Mouse (Mus musculus) liver, embryonic 14.5 days (tissue): Measurements from ENCODE around the gene Pde5a. TPM values are rescaled to one million over a fixed set of nuclear protein-coding genes. Genes with fewer than 3 reads are reported as not detected.

Source experiments
- ATAC-seq: fragments of 200-750 bp; cut with Nextera tagmentation; 2 replicates; pipeline ENCODE4 v1.8.0; 2017; ENCODE audit warnings: moderate number of reproducible peaks, mild to moderate bottlenecking, moderate library complexity; ENCODE audit not compliant: insufficient read depth
- DNase-seq, 3 experiments: peaks; one replicate each; pipeline ENCODE4 v3.0.0-alpha.2; 2012 to 2013; ENCODE audit warnings: low read depth in 3 of 3, low spot score in 3 of 3
- H3K27ac ChIP-seq: fragments of 300-500 bp; sonication (generic); 2 replicates; pipeline ENCODE4 v1.5.1; 2014; ENCODE audit warnings: moderate library complexity, mild to moderate bottlenecking, control low read depth, inconsistent platforms
- H3K27me3 ChIP-seq: fragments of 300-500 bp; sonication (generic); 2 replicates; pipeline ENCODE4 v1.6.1; 2014; ENCODE audit warnings: mild to moderate bottlenecking, low read length, moderate library complexity; ENCODE audit not compliant: control insufficient read depth, insufficient read depth
- H3K36me3 ChIP-seq: fragments of 300-500 bp; sonication (generic); replicated peaks from 2 replicates; pipeline ENCODE4 v1.6.1; 2014; ENCODE audit warnings: low read depth; ENCODE audit not compliant: control insufficient read depth, insufficient read depth
- H3K4me1 ChIP-seq, 2 experiments: fragments of 200-500 bp in 1 of 2; fragments of 300-500 bp in 1 of 2; sonication (generic) in 1 of 2; replicated peaks; 2 replicates each; pipeline ENCODE4 v1.6.1; 2012 to 2014; ENCODE audit warnings: antibody characterized with exemption in 1 of 2, inconsistent platforms in 1 of 2, low read length in 1 of 2; ENCODE audit not compliant: control insufficient read depth in 2 of 2, insufficient read depth in 2 of 2
- H3K4me2 ChIP-seq: fragments of 300-500 bp; sonication (generic); 2 replicates; pipeline ENCODE4 v1.6.1; 2014; ENCODE audit warnings: low read depth, mild to moderate bottlenecking, control low read depth, moderate library complexity
- H3K4me3 ChIP-seq, 2 experiments: fragments of 200-500 bp in 1 of 2; fragments of 300-500 bp in 1 of 2; sonication (generic) in 1 of 2; 2 replicates each; pipeline ENCODE4 v1.5.1; 2012 to 2014; ENCODE audit warnings: low read depth in 2 of 2, low read length in 2 of 2, mild to moderate bottlenecking in 2 of 2, control low read depth in 1 of 2, inconsistent platforms in 1 of 2, moderate library complexity in 1 of 2; ENCODE audit not compliant: insufficient read depth in 1 of 2
- H3K9ac ChIP-seq: fragments of 300-500 bp; sonication (generic); replicated peaks from 2 replicates; pipeline ENCODE4 v1.6.1; 2014; ENCODE audit warnings: mild to moderate bottlenecking, control low read depth, moderate library complexity
- H3K9me3 ChIP-seq: fragments of 300-500 bp; sonication (generic); 2 replicates; pipeline ENCODE4 v1.6.1; 2016; ENCODE audit warnings: low read length, mixed read lengths; ENCODE audit not compliant: control insufficient read depth
- CTCF ChIP-seq: IDR thresholded peaks from 2 replicates; pipeline ENCODE4 v1.5.1; 2016; ENCODE audit warnings: antibody characterized with exemption, low read depth, control low read depth
- EP300 ChIP-seq: IDR thresholded peaks from 2 replicates; pipeline ENCODE4 v1.6.1; 2016; ENCODE audit warnings: antibody characterized with exemption, low read depth
- WGBS: fragments of 180-500 bp; shearing (Covaris S2); extraction: QIAGEN DNeasy Blood & Tissue Kit; methylation state at CpG from one replicate; pipeline ENCODE4 v1.1.7; 2014; ENCODE audit not compliant: insufficient replicate concordance; 5-methylcytosine and 5-hydroxymethylcytosine counted together
- polyA plus RNA-seq, 2 experiments: library from polyadenylated mRNA; depleted of rRNA in 1 of 2; stranded (reverse) in 1 of 2; unstranded in 1 of 2; fragments of >200 nt; fragmentation: Nextera tagmentation in 1 of 2; extraction: Ambion mirVana in 1 of 2; gene quantifications; 2 replicates each; pipeline versions ENCODE4 v1.2.1 to v1.2.3; 2012 to 2014

Pde5a gene
- polyA plus RNA-seq, 2 experiments = 1.0 to 1.5 TPM

DNA sequence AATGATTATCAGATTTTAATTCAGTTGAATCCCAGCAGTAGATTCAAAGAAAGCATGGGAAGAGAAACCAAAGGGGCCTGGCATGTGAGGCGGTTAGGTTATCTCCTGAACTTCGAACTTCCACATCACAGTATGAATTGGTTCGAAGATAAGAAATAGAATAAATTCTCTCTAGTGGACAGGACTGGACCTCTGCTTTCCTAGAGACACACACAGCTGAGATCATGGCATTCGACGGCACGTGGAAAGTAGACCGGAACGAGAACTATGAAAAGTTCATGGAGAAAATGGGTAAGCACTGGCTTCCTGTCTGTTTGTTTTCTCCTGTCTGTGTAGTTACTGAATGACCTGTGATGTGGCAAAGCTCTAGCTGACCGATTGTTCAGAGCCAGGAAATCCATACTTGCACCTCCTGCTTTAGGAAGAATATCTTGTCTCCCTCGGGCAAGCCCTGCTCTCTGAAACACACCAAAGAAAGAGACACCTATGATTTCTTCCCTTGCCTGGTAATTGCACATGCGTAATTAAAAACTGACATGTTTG is 166.5 kb downstream of the Pde5a start:
- H3K4me2 ChIP-seq = no peak overlapping the region
- H3K27me3 ChIP-seq = no peaks in the 10 kb centered on the region
- no peaks in the 10 kb centered on the region for H3K9me3 ChIP-seq
- H3K27ac ChIP-seq = no peak overlapping the region
- H3K4me3 ChIP-seq = no peak overlapping the region
- ATAC-seq (no peak), DNase-seq (no peak)
- H3K36me3 ChIP-seq = no peaks in the 10 kb centered on the region
- H3K4me1 ChIP-seq = no peaks in the 10 kb centered on the region
- no peak overlapping the region for H3K9ac ChIP-seq
- 55% methylated on average over 11 of the region's 11 CpGs for WGBS
- TF ChIP-seq CTCF = no peak
- TF ChIP-seq EP300 = no peak

DNA sequence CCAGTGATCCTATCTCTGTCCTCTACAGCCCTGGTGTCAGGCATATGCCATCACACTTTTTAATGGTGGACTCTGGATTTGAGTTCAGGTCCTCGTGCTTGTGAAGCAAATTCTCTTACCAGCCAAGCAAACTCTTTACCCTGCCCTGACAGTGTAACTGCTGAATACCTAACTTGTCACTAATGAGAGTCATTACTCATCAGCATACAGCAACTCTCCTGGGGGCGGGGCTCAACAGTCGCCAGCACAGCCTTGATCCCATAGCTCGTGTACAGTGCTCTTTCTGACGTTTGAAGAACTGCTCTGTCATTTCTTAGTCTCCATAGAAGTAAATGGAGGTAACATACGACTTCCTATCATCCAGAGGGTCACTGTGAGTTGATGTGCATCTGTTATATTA is 169.5 kb downstream of the Pde5a start:
- Histone ChIP-seq H3K9me3 (no peaks in the 10 kb centered on the region), H3K4me2 (no peak overlapping the region), H3K4me3 (no peak overlapping the region), H3K4me1 (no peaks in the 10 kb centered on the region), H3K36me3 (no peaks in the 10 kb centered on the region), H3K9ac (no peak overlapping the region), H3K27me3 (no peaks in the 10 kb centered on the region), H3K27ac (no peak overlapping the region)
- TF ChIP-seq EP300 (no peak), CTCF (no peak)
- DNase-seq = no peak
- WGBS = 40% methylated on average over 6 of the region's 6 CpGs
- ATAC-seq = no peak

DNA sequence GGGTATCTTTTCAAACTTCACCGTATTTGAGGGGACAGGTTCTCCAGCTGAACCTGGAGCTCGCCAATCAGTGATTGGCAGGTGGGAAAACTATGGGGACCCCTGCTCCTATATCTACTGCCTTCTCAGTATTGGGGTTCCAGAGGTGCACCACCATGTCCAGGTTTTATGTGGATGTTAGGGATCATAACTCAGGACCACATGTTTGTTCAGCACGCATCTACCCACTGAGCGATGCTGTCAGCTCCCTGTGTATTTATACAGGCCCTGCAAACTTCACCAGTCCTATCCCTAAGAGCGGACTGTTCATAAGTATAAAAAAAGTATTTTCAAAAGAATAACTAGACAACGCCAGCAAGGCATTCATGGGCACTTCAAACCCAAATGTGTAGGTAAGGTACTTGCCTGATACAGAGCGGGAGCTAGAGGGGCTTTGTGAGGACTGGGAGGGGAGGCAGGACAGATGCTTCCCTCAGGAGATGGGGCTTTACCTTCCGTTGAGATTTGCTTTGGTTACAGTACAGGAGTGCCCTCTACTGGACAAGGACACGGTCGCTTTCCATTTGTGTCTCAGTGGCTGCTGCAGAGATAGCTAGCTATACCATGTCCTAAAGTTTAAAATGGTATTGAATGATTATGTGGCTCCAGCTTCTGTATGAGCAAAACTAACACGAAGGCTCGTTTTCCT is 175.1 kb downstream of the Pde5a start:
- H3K9ac ChIP-seq = no peak overlapping the region
- WGBS = 32% methylated on average over 12 of the region's 12 CpGs
- DNase-seq (no peak), ATAC-seq (no peak)
- H3K27ac ChIP-seq = no peak overlapping the region
- no peaks in the 10 kb centered on the region for H3K27me3 ChIP-seq
- no peaks in the 10 kb centered on the region for H3K9me3 ChIP-seq
- TF ChIP-seq CTCF (peak; percentile 75), EP300 (no peak)
- H3K4me1 ChIP-seq = no peaks in the 10 kb centered on the region
- no peaks in the 10 kb centered on the region for H3K36me3 ChIP-seq
- H3K4me3 ChIP-seq = no peak overlapping the region
- H3K4me2 ChIP-seq = no peak overlapping the region

DNA sequence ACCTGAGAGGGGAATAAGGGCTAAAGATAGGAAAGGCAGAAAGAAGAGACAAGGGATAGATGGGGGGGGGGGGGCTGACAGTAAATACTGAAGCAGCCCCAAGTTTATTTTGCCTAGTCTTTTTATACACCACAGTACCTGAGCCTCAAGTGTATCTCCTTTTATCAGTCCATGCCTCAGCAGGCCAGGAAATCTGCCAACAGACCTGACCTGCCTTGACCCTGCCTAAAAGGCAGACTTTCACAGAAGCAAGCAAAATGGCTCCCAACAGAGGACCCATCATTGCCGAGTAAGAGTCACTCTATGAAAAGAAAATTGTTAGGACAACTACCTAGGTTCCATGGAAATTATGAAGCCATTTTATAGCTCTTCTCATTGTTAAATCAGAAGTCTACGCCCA is 179.1 kb downstream of the Pde5a start:
- H3K27ac ChIP-seq = no peak overlapping the region
- no peak for TF ChIP-seq CTCF
- no peak for TF ChIP-seq EP300
- H3K4me3 ChIP-seq = no peak overlapping the region
- 64% methylated on average over 2 of the region's 2 CpGs for WGBS
- H3K27me3 ChIP-seq = no peaks in the 10 kb centered on the region
- no peak overlapping the region for H3K9ac ChIP-seq
- no peaks in the 10 kb centered on the region for H3K9me3 ChIP-seq
- H3K4me1 ChIP-seq = no peaks in the 10 kb centered on the region
- H3K36me3 ChIP-seq = no peaks in the 10 kb centered on the region
- ATAC-seq (no peak), DNase-seq (no peak)
- H3K4me2 ChIP-seq = no peak overlapping the region

Other genes starting within 250 kb of the Pde5a start
- gene Fnbp1l, start 109.2 kb upstream of the Pde5a start, polyA plus RNA-seq (2012; rRNA removed) = 3.5 and 4.8 TPM in 2 replicates
- 2.4 and 3.2 TPM in 2 replicates for gene Fnbp1l, start 109.2 kb upstream of the Pde5a start, polyA plus RNA-seq (2014; fragmentation: Nextera tagmentation; extraction: Ambion mirVana)
- 3.8 and 7.5 TPM in 2 replicates for gene Fabp2, start 166.1 kb downstream of the Pde5a start, polyA plus RNA-seq (2012; rRNA removed)
- gene Fabp2, start 166.1 kb downstream of the Pde5a start, polyA plus RNA-seq (2014; fragmentation: Nextera tagmentation; extraction: Ambion mirVana) = 13.6 and 14.1 TPM in 2 replicates
- not detected in 2 replicates for gene Gm10959, start 190.4 kb downstream of the Pde5a start, polyA plus RNA-seq (2012; rRNA removed)
- not detected in 2 replicates for gene Gm10959, start 190.4 kb downstream of the Pde5a start, polyA plus RNA-seq (2014; fragmentation: Nextera tagmentation; extraction: Ambion mirVana)
- gene 1810037I17Rik, start 195.3 kb downstream of the Pde5a start, polyA plus RNA-seq (2012; rRNA removed) = 37.6 and 50.6 TPM in 2 replicates
- 110 and 111 TPM in 2 replicates for gene 1810037I17Rik, start 195.3 kb downstream of the Pde5a start, polyA plus RNA-seq (2014; fragmentation: Nextera tagmentation; extraction: Ambion mirVana)